Mouse (Mus musculus) lung, adult 2 months (tissue): Measurements from ENCODE around the gene Itgb2.

ENCODE experiments used
- CTCF ChIP-seq: fragments of 200-500 bp; IDR thresholded peaks from 2 replicates; pipeline ENCODE4 v1.5.1; 2011; ENCODE audit warnings: mild to moderate bottlenecking, low read length, control low read depth; ENCODE audit not compliant: insufficient read depth
- POLR2A ChIP-seq: fragments of 200-500 bp; IDR thresholded peaks from 2 replicates; pipeline ENCODE4 v1.6.1; 2011; ENCODE audit warnings: low read depth, mild to moderate bottlenecking, control low read depth, low read length, borderline replicate concordance; ENCODE audit errors: extremely low read depth

GRCm38 (mm10) chr10:77519191-77519590 lies 10.9 kb upstream of the Itgb2 start:
- TF ChIP-seq CTCF (no peak), POLR2A (no peak)
